Mouse (Mus musculus): ENCODE measurements around the gene Cyren. TPM values are rescaled to one million over a fixed set of nuclear protein-coding genes. Genes with fewer than 3 reads are reported as not detected.

The Cyren gene
- polyA plus RNA-seq, 1 experiment from 2014 or later, result 11.6 TPM

DNA sequence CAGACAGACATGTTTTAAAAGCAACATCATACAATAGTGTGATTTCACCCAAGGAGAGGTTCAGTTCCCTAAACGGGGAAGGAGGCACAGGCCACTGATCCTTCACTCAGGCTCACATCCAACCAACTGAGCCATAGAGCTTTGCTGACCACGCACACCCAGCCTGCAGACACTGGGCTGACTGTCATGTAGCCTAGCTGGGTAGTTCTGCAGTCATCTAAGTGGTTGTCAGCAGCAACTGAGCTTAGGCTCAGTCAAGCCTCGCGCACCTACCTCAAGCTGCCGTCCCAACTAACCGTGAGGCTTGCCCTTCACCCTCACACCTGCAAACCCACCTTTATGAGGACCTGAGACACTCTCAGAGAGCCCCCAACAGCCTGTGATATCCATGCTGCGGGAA is 5.9 kb downstream of the Cyren start:
- Histone ChIP-seq H3K9me3 (no peaks in the 10 kb centered on the region), H3K27me3 (no peaks in the 10 kb centered on the region), H3K36me3 (peaks cover 9% of the 10 kb centered on the region; the same call in 1 of the 2 replicates), H3K4me2 (replicated peaks) (no peak overlapping the region), H3K4me1 (replicated peaks) (peaks cover 12% of the 10 kb centered on the region), H3K4me3 (replicated peaks) (no peak overlapping the region), H3K27ac (no peak overlapping the region), H3K9ac (replicated peaks) (no peak overlapping the region)
- 92% methylated on average over 7 of the region's 7 CpGs for WGBS
- no peak for ATAC-seq

DNA sequence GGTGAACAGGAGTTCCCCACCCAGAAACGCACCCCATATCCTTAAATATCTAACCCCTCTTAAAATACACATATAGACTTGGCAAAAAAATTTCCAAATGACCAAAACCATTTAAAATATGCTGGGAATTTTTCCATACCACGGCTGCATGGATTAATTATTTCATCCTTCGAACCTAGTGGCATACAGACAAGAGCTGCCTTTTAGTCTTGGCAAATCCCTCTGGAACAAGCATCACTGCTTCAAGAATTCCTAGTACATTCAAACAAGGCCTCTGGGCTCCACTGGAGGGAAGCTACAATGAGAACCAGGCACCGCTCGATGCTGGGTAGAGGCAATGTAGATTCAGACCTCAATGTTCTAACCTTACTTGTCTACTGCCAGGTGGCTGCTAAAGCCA is 7.1 kb downstream of the Cyren start:
- no peak for ATAC-seq
- whole genome bisulfite sequencing, result 80% methylated on average over 5 of the region's 5 CpGs
- no peak overlapping the region for H3K9ac ChIP-seq (replicated peaks)
- no peak overlapping the region for H3K4me3 ChIP-seq (replicated peaks)
- no peaks in the 10 kb centered on the region for H3K9me3 ChIP-seq
- H3K36me3 ChIP-seq, result peaks cover 9% of the 10 kb centered on the region; the same call in 1 of the 2 replicates
- H3K27me3 ChIP-seq, result no peaks in the 10 kb centered on the region
- H3K4me1 ChIP-seq (replicated peaks), result peaks cover 8% of the 10 kb centered on the region; the same call in 1 of the 2 replicates
- H3K4me2 ChIP-seq (replicated peaks), result no peak overlapping the region
- H3K27ac ChIP-seq, result no peak overlapping the region

DNA sequence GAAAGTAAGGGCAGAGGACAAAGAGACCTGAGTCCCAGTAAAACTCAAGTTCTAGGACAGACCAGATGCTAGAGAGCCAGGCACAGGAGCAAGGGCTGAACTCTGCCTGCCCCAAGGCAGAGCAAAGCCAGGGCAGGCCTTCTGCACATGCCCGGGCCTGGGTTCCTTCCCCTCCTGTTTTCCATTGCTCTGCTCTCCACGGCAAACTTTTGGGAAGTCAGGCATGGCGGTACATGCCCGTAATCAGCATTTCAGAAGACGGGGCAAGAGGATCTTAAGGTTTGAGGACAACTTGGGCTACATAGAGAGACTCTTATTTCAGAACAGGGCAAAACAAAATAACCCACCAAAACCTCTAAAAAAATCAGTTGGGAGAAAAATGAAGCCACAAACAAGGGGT is 7.7 kb downstream of the Cyren start:
- Histone ChIP-seq H3K4me1 (replicated peaks) (peaks cover 8% of the 10 kb centered on the region; the same call in 1 of the 2 replicates), H3K9me3 (no peaks in the 10 kb centered on the region), H3K4me2 (replicated peaks) (no peak overlapping the region), H3K27ac (no peak overlapping the region), H3K36me3 (peaks cover 6% of the 10 kb centered on the region; the same call in 1 of the 2 replicates), H3K9ac (replicated peaks) (no peak overlapping the region), H3K27me3 (no peaks in the 10 kb centered on the region), H3K4me3 (replicated peaks) (no peak overlapping the region)
- 82% methylated on average over 5 of the region's 5 CpGs for WGBS
- ATAC-seq, result no peak

DNA sequence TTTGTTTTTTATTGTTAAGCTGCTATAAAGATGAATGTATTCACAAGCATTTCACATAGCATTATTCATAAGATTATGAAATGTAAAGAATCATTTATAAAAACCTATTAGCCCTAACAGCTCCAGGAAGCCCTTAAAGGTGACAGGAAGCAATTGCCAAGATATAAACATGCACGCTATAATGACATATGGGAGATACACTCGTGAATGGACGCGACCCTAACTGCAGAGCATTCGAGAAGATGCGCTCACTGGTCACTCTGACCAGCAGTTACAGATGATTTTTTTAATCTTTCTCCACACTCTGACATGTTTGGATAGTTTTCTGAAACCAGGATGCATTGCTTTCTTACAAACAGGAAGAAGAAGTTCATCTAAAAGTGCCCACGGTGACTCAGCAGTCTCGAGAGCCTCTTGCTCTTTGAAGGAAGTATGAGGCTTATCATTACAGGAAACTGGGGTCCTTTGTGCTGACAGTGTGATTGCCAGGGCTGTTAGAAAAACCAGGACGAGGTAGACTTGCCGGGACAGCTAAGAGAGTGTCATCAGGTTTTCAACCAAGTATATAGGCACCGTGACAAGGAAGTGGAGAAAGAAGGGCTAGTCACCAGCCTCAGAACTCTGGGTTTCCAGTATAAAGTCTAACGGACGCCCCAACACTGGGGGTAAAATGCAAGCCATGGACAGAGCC is 8.5 kb downstream of the Cyren start:
- H3K36me3 ChIP-seq, result peaks cover 6% of the 10 kb centered on the region; the same call in 1 of the 2 replicates
- H3K9me3 ChIP-seq, result no peaks in the 10 kb centered on the region
- no peak overlapping the region for H3K9ac ChIP-seq (replicated peaks)
- peaks cover 8% of the 10 kb centered on the region; the same call in 1 of the 2 replicates for H3K4me1 ChIP-seq (replicated peaks)
- H3K4me3 ChIP-seq (replicated peaks), result no peak overlapping the region
- WGBS, result 87% methylated on average over 13 of the region's 13 CpGs
- H3K27ac ChIP-seq, result no peak overlapping the region
- H3K4me2 ChIP-seq (replicated peaks), result no peak overlapping the region
- no peaks in the 10 kb centered on the region for H3K27me3 ChIP-seq
- no peak for ATAC-seq

DNA sequence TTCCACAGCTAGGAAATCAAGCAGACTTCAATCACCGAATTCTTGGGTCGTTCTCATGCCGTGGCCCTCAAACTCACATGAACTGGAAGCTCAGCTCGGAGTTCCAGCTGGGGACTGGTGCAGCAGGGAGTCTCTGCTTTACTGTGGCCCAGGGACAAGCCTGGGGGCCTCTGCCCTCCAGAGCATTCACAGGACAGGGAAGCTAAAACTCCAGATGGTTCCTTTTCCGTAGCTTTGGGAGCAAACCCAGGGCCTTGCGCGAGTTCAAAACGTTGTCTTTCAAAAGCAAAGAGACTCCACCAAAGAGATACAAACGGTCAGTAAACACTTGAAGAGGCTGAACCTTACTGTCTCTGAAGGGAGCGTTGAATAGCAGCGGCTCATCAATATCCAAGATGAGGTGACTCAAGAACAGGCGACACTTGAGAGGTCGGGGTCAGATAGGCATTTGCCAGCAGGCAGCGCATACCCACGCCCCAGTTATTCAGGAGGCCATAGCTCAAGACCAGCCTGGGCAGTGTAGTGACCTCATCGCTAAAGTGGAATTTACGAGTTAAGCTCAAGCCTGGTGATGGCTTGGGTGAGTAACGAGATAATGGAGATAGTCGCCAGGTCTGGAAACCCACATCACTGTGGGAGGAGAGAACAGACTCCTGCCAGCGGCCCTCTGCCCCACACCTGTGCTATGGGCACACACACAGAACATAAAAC is 9.2 kb downstream of the Cyren start:
- H3K4me3 ChIP-seq (replicated peaks), result no peak overlapping the region

DNA sequence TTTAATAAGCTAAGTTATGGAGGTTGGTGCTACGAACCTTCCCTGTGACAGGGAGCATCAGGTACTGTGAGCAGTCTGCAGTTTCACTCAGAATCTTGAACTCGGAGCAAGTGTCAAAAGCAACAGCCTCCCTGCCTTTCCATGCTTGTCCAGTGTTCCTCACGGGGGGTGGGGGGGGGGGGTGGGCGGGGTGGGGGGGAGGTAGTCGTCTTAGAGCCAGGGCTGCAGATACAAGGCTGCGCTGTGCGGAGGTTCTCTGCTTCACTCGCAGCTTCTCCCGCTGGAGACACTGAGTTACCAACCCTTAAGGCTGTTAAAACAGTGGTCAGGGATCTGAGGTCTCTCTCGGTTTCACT is 9.9 kb downstream of the Cyren start:
- H3K4me1 ChIP-seq (replicated peaks), result peaks cover 8% of the 10 kb centered on the region; the same call in 1 of the 2 replicates
- no peaks in the 10 kb centered on the region for H3K9me3 ChIP-seq
- H3K4me2 ChIP-seq (replicated peaks), result no peak overlapping the region
- WGBS, result 77% methylated on average over 10 of the region's 10 CpGs
- no peak overlapping the region for H3K27ac ChIP-seq
- H3K27me3 ChIP-seq, result no peaks in the 10 kb centered on the region
- peaks cover 3% of the 10 kb centered on the region; the same call in 1 of the 2 replicates for H3K36me3 ChIP-seq
- ATAC-seq, result no peak
- H3K4me3 ChIP-seq (replicated peaks), result no peak overlapping the region
- H3K9ac ChIP-seq (replicated peaks), result no peak overlapping the region

More for the DNA sequence above, 9.2 kb downstream of the Cyren start:
- H3K9ac ChIP-seq (replicated peaks), result no peak overlapping the region
- H3K27ac ChIP-seq, result no peak overlapping the region
- 84% methylated on average over 20 of the region's 20 CpGs for WGBS
- H3K4me2 ChIP-seq (replicated peaks), result no peak overlapping the region
- H3K36me3 ChIP-seq, result peaks cover 3% of the 10 kb centered on the region; the same call in 1 of the 2 replicates
- no peaks in the 10 kb centered on the region for H3K9me3 ChIP-seq
- no peak for ATAC-seq
- H3K4me1 ChIP-seq (replicated peaks), result peaks cover 8% of the 10 kb centered on the region; the same call in 1 of the 2 replicates
- H3K27me3 ChIP-seq, result no peaks in the 10 kb centered on the region

DNA sequence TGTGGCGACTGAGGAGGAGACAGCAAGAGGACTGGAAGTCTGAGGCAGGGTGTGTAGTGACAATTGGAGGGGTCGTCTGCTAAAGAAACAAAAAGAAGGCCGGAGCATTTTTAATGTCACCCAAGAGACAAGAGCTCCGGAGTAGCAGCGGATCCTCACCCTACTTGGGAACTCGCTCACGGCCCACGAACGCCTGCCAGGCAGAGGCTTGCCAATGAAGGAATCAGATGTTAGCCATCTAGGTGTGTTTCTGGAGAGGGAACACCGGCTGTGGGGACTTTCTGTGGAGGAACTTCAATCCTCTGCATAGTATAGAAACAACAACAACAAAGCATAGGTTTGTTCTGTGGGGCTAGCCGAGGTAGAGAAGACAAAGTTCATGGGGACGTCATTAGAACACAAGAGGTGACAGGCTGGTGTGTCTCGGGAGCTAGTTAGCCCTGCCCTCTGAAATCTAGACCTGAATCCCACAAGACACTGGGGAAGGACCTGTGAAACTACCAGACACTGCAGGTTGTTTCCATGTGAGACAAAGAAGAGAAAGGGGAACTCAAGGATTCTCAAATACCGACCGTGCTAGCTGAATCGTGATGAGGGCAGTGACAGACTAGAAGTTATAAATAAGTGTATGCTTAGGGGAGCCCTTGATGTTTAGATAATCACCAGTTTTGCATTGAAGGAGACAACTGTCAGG is 10.4 kb downstream of the Cyren start:
- WGBS, result 78% methylated on average over 16 of the region's 16 CpGs
- Histone ChIP-seq H3K27me3 (no peaks in the 10 kb centered on the region), H3K4me3 (replicated peaks) (no peak overlapping the region), H3K9me3 (no peaks in the 10 kb centered on the region), H3K27ac (no peak overlapping the region), H3K36me3 (0 out of 2 replicates have a peak, but pooled peaks cover under 1% of the 10 kb centered on the region), H3K4me1 (replicated peaks) (peaks cover 8% of the 10 kb centered on the region; the same call in 1 of the 2 replicates), H3K4me2 (replicated peaks) (no peak overlapping the region), H3K9ac (replicated peaks) (no peak overlapping the region)
- ATAC-seq, result no peak

DNA sequence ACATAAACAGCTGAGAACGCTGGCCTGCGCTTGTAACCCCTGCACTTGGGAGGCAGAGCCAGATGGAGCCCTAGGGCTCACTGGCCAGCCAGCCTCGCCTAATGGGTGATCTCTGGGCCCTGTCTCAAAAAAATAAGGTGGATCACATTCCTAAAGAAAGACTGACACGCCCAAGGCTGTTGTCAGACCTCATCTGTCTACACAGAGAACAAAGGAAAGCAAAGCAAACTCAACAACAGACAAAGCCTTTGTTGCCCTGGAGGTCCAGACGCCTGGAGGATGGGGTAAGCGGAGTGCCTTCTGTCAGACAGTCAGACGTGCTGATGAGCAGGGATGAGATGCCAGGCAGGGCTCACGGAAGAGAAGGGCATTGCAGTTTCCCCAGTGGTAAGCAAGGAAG is 11.1 kb downstream of the Cyren start:
- Histone ChIP-seq H3K36me3 (no peaks in the 10 kb centered on the region), H3K9me3 (no peaks in the 10 kb centered on the region), H3K4me3 (replicated peaks) (no peak overlapping the region), H3K4me2 (replicated peaks) (no peak overlapping the region), H3K4me1 (replicated peaks) (peaks cover 8% of the 10 kb centered on the region; the same call in 1 of the 2 replicates), H3K9ac (replicated peaks) (no peak overlapping the region), H3K27ac (no peak overlapping the region), H3K27me3 (no peaks in the 10 kb centered on the region)
- 51% methylated on average over 8 of the region's 8 CpGs for WGBS
- ATAC-seq, result 0 out of 2 replicates have a peak, but pooled peaks have one; percentile 37

DNA sequence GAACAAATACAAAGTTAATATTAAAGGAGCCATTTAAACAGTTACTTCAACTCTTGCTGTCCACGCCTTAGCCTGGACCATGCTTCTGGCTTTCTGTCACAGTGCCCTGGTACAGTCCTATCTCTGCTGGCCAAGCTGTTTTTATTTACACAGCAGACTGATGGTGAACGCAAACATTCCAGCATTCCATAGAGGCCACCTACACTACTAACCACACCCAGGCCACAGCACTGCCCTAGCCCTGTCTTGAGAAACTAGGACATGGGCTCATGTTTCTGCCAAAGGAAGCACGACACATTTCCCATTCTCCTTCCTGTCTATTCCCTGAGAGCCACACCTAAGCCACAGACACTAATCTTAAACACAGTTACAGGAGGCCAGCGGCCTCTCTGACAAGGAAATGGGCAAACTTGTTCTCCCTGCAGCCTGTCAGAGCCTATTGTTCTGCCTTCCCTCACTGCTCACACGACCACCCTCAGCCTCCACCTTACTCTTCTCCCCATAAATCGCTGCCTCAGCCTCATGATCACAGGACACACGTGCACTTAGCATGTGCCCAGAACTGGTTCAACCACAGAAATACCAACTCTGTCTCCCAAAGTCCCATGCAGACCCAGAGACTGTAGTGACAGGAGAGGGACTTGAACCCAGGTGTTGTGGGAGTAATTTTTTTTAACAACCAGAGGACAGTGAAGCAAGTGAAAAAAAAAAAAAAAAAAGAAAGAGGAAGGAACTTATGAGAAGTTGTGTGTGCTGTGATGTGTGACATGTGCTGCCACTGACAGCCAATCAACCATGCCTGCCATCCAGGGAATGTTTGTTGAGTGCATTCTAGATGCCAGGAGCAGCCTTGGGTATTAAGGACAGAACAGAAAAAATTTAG is 11.9 kb downstream of the Cyren start:
- Histone ChIP-seq H3K4me1 (replicated peaks) (peaks cover 8% of the 10 kb centered on the region; the same call in 1 of the 2 replicates), H3K27ac (no peak overlapping the region), H3K9me3 (no peaks in the 10 kb centered on the region), H3K4me2 (replicated peaks) (no peak overlapping the region), H3K4me3 (replicated peaks) (no peak overlapping the region), H3K27me3 (no peaks in the 10 kb centered on the region), H3K9ac (replicated peaks) (no peak overlapping the region), H3K36me3 (no peaks in the 10 kb centered on the region)
- 69% methylated on average over 7 of the region's 7 CpGs for WGBS
- ATAC-seq, result no peak

DNA sequence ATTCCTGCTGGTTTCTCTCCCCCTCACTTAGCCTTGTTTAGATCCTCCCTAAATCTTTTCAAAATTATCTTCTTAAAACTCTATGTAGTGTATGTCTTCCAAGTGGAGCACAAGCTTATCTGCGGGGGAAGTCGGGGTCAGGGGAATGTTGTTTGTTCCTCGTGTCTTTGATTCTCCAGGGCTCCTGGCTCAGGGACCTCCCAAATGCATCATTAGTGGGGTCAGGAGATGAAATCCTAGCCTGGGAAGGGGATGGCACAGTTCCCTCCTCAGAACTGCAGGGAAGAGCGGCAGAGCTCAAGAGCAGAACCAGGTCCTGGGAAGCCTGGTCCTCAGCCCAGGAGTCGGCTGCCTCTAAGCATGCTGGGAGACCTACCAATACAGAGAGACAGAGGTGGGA is 12.6 kb downstream of the Cyren start:
- Histone ChIP-seq H3K27me3 (no peaks in the 10 kb centered on the region), H3K4me3 (replicated peaks) (no peak overlapping the region), H3K4me2 (replicated peaks) (no peak overlapping the region), H3K4me1 (replicated peaks) (peaks cover 8% of the 10 kb centered on the region; the same call in 1 of the 2 replicates), H3K36me3 (no peaks in the 10 kb centered on the region), H3K9me3 (no peaks in the 10 kb centered on the region), H3K9ac (replicated peaks) (no peak overlapping the region), H3K27ac (no peak overlapping the region)
- WGBS, result 78% methylated on average over 5 of the region's 5 CpGs
- no peak for ATAC-seq

DNA sequence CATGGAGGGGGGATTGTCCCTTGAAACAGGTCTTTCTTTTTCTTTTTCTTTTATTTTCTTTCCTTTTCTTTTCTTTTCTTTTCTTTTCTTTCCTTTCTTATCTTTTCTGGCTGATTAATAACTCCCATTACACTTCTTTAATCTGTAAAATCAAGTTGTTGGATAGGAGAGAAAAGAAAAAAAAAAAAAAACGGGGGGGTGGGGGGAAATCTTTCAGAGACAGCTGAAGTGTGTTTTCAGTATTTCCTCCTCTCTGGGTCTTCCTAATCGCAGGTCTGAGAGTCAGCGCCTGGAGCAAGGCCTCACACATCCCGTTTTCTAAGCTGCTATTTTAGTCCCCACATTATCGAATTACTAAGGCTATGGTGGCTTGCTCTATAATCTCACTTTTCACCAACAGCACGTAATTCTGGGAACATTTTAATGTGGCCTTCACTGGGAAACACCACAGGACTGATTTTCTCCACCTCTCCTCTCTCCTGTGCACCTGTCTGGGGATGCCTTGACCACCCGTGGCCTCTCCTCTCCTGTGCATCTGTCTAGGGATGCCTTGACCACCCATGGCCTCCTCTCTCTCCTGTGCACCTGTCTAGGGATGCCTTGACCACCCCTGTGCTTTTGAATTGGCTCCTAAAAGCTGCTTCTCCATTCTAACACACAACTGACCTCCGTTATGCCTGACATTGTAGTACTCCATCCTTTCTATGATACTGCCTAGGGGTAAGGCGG is 13.9 kb downstream of the Cyren start:
- no peak for ATAC-seq
- Histone ChIP-seq H3K4me3 (replicated peaks) (no peak overlapping the region), H3K9me3 (no peaks in the 10 kb centered on the region), H3K4me2 (replicated peaks) (no peak overlapping the region), H3K9ac (replicated peaks) (no peak overlapping the region), H3K27ac (no peak overlapping the region), H3K36me3 (no peaks in the 10 kb centered on the region), H3K27me3 (no peaks in the 10 kb centered on the region), H3K4me1 (replicated peaks) (peaks cover 8% of the 10 kb centered on the region; the same call in 1 of the 2 replicates)
- WGBS, result 75% methylated on average over 9 of the region's 9 CpGs
